Mouse (Mus musculus): ENCODE data around the gene Dhx29.
"Not testable (repeated sequence)": the region's sequence is repeated elsewhere in the genome, so short reads cannot be mapped to it uniquely, and the experiment has no call there.

The Dhx29 gene

DNA sequence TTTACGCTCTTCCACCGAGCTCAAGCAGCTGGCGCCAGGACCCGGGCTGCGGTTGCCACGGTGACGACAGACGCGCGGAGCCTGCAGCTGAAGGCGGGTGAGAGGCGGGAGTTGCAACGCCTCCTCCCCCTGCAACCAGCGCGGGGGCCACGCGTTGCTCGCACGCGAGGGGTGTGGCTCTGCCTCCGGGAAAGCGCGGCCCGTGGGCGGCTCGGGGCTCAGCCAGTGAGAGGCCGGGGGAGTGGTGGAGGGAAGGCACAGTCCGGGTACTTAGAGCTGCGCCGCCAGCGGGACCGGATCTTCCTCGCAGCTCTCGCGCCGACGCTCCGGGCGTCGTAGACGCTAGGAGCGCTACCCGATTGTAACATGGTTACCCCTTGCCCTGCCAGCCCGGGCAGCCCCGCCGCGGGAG, 60.3 kb downstream of the Dhx29 start, which contains the start of gene Ccno:
TSS of gene Ccno (plus strand) at position 271 of the 412 bp plus-strand sequence.
- DNase-seq (ENCODE audit: low read depth), result peak; percentile 56

DNA sequence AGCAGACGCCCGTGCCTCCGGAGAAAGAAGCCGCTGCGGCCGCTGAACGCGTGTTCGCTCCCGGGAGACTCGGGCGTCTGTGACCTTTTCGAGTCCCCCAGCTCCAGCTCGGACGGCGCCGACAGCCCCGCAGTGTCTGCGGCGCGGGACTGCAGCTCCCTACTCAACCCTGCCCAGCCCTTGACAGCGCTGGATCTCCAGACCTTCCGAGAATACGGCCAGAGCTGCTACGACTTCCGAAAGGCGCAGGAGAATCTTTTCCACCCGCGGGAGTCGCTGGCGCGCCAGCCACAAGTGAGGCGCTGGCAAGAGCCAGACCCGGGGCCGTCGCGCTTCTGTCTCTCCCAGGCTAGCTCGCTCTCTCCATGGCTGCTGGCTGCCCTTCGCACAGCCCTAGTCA, 60.7 kb downstream of the Dhx29 start:
- DNase-seq (ENCODE audit: low read depth), result no peak

DNA sequence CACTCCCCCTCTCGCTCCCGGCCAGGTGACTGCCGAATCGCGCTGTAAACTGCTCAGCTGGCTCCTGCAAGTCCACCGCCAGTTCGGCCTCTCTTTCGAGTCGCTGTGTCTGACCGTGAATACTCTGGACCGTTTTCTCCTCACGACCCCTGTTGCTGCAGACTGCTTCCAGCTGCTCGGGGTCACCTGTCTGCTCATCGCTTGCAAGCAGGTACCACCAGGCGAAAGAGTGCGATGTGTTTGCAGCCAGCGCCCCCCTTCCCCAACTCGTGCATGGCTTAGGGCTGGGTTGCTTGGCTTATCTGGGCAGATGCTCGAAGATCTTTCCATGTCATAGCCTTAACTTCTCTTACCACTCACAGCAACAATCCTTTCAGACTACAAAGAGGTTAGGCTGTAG, 61.6 kb downstream of the Dhx29 start:
- DNase-seq (ENCODE audit: low read depth), result no peak

DNA sequence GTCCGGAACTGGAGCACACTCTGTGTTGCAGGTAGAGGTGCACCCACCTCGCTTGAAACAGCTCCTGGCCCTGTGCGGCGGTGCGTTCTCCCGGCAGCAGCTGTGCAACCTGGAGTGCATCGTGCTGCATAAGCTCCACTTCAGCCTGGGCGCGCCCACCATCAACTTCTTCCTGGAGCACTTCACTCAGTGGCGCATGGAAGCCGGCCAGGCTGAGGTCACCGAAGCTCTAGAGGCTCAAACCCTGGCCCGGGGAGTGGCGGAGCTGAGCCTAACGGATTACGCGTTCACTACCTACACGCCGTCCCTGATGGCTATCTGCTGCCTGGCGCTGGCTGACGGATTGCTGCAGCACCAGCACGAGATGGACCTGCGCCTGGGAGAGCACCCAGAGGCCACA, 62.3 kb downstream of the Dhx29 start:
- no peak for DNase-seq (ENCODE audit: low read depth)

DNA sequence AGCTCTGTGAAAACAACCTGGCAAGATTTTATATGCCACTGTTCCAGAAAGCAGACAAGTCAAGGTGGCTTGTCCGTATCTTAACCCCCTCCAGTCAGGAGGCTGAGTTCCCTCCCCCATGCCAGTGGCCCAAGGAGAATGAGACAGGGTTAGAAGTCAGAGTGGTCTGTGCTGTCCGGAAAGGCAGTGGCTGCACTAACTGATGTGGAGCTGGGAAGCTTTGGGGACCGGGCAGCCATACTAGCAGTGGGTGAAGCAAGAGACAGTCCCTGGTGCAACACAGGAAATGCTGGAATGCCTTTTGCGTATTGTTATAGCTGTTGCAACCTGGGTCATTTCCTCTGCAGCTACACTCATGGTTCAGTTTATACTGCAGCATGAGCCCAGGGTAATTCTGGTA, 63.1 kb downstream of the Dhx29 start:
- no peak for DNase-seq (ENCODE audit: low read depth)

DNA sequence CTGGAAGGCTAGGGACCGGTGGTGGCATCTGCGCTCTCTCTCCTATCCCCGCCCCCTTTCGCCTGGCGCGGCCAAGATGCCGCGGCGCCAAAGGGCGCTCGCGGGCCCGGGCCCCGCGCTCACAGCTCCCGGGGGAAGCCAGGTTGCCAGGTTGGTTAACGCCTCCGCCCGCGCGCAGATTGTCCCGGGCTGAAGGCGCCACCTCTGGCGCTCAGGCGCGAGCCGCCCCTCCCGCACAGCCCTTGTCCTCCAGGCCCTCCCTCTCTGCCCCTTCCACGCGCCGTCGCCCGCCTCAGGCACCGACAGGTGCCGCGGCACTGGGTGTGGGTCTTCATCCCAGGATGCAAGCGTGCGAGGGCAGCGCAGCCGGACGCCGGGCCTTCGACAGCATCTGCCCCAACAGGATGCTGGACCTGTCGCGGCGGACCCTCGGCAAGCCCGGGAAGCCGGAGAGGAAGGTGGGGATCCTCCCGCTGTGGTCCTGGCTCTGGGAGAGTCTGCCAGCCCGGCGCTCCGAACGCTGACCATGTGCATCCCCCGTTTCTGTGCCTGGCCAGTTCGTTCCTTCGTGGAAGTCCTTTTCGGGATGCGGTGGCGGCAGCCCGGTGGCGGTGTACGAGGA, 66.4 kb downstream of the Dhx29 start, which contains the start of gene Mcidas:
TSS of gene Mcidas (plus strand) at position 315 of the 622 bp plus-strand sequence.
- no peak for DNase-seq (ENCODE audit: low read depth)

DNA sequence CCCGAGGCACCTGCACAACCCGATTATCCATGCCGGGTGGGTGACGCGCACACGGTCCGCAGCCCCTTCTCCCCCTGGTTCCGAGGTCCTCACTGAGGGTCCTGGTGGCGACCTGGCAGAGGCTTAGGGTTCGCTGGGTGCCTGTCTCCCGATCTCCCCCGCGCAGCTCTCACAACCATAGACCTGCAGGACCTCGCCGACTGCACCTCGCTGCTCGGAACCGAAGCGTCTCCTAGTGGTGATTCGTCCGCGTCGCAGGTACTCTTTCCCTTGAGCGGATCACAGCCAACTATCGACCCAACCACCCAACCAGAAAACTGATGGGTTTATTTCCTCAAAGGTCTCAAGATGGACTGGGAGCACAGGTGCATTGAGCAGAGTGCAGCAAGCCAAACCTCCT, 66.9 kb downstream of the Dhx29 start:
- peak; percentile 19 for DNase-seq (ENCODE audit: low read depth)

DNA sequence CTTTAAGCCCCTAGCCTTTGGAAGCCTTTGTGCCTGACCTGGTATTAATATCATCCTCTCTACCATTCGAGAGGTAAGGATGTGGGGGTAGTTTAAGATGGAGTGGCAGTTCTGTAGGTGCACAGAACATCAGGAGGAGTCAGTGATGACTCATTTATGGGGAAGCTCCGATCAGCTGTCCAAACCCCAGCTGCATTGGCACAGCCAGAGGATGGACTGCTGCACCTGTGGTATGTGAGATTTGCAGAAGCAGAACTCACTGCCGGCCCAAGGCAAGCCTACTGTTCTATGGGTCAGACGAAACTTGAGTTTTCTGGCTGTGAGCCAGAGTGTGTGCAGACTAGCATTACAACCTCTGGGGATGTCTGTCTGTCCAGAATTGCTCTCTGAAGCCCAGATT, 69.2 kb downstream of the Dhx29 start:
- DNase-seq (ENCODE audit: low read depth), result no peak

DNA sequence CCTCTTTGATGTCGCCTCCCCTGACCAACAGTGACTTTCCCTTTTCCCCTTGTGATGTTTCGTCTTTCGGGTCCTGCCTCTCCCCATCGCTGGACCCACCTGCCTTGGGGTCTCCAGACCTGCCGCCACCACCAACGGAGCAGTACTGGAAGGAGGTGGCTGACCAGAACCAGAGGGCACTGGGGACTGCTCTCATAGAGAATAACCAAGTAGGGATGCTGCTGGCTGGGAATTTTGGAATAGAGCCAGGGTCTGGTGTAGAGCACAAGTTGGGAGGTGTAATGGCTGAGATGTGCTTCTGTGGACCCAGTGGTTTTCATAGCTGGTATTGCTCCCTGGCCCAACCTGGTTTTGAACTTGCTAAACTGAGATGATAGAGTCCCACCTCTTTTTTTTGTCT, 70.1 kb downstream of the Dhx29 start:
- DNase-seq (ENCODE audit: low read depth), result no peak

DNA sequence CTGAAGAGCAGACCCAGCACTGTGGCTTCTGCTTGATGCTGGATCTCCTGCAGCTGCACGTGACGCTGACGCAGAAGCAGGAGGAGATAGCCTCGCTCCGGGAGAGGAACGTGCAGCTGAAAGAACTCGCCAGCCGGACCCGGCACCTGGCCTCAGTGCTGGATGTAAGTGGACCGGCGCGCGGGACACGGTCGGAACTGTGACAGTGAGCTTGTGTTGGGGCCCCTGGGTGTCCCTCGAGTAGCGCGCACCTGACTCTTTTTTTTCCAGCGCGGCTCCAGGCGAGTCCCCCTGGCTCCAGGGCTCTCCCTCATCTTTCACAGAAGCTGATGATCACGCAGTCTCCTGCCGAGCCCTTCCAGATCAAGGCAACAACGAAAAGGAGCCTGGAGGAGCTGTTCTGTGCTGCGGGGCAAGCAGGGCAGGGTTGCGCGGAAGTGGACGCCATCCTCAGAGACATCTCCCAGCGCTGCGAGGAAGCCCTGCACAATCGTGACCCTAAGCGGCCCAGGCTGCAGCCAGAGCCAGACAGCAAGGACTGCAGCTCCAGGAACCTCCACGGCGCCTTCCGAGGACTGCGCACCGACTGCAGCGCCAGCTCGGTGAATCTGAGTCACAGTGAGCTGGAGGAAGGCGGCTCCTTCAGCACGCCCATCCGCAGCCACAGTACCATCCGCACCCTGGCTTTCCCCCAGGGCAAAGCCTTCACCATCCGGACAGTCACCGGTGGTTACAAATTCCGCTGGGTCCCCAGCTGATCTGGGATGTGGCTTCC, 71.4 kb downstream of the Dhx29 start:
- DNase-seq (ENCODE audit: low read depth), result no peak

DNA sequence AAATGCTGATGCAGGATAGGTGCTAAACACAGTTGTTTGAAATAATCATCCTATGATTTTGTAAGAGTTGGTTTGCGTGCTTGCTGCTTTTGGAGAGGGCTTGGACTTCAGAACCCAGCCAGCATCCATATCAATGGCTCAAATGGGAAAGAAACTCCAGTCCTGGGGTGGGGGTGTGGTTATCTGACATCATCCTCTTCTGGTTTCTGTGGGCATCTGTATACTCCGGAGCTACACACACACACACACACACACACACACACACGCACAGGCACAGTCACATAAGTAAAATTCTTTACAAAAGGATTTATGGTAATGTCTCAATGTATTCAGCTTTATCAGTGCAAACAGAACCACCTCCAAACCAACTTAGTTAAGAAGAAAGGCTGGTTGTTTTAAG, 72.8 kb downstream of the Dhx29 start:
- no peak for DNase-seq (ENCODE audit: low read depth)

DNA sequence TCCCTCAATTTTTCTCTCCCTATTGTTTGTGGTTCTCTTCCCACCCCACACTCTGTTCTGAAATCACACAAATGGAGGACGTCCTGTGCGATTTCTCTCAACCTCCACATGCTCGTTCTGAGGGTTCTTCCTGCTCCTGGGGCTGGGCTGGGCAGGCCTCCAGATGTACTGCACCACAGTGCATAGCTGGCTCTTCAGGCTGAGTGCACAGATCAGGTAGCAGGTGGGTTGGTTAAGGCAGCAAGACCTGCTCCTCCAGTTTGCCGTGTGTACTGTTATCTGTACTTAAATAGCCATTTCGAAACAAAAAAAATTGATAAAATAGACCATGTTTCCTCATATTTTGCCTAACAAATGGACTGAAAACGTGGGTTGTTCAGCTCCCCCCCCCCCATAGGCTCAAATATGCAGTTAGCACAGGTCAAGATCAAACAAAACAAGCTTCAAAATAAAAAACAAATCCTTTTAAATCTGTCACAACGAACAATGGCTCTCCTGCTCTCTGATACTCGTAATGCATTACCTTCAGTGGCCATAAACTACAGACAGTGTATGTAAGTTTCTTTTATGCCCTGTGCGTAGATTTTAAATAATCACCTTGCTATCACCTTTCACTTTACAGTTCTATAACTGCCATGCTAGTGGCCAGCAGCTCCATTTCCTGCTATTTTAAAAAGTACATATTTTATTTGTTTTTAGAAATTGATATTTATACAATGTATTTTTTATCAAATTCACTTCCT, 73.5 kb downstream of the Dhx29 start:
- no peak for DNase-seq (ENCODE audit: low read depth)

DNA sequence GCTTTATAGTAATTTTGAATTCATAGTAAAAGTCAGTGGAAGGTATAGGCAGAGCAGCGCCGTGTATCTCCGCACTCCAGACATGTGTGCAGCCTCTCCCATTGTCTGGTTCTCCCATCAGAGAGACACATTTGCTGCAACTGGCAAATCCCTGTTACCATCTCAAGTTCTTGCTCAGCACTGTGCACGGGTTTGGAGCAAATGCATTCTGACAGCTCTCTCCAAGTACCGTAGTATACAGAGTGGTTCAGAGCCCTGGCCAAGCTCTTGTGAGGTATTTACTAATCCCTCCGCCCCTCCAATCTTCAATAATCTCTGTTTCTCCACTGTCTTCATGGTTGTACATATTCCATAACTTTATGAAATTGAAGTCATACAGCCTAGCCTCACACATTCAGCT, 85.4 kb downstream of the Dhx29 start:
- no peak for DNase-seq (ENCODE audit: low read depth)

DNA sequence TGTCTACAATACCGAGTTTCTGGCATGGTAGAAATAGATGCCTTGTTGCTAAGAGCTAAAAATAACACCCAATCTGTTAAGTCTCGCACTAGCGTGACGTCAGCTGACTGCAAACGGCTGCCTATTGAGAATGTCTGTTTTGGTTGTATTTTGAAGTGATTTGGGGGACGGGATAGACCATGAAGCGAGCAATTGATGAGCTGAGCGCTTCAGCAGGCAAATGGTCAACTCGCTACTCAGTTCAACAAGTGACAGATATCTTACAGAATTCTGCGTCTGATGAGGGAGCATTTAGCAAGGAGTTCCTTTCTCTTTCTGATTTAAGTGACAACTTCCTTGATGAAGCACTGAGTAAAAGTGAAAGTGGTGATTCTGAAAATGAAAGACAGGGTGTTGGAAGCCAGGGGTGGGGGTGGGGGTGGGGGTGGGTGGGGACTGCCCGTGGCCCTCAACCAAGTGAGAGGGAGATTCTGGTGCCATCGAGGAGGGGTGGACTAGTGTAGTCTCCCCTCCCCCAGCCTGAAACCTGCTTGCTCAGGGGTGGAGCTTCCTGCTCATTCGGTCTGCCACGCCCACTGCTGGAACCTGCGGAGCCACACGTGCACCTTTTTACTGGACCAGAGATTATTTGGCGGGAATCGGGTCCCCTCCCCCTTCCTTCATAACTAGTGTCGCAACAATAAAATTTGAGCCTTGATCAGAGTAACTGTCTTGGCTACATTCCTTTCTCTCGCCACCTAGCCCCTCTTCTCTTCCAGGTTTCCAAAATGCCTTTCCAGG, 86.1 kb downstream of the Dhx29 start:
- not testable (repeated sequence) for DNase-seq (ENCODE audit: low read depth)

Measured in c-Kit-positive CD71-positive TER-119-negative erythroid progenitor cells, embryonic 14.5 days (primary cell).